Mouse (Mus musculus) E14TG2a.4 (cell line): ENCODE results near the gene Ptpn22.
A peak's percentile ranks its signal among the peaks of the same experiment; 100 is the strongest.
"Not testable (repeated sequence)": the region's sequence is repeated elsewhere in the genome, so short reads cannot be mapped to it uniquely, and the experiment has no call there.

Source experiments
- H3K27me3 ChIP-seq: 2 replicates; pipeline ENCODE4 v1.6.1; 2014; ENCODE audit warnings: low read length, control low read depth; ENCODE audit not compliant: insufficient read depth
- H3K36me3 ChIP-seq: 2 replicates; pipeline ENCODE4 v1.6.1; 2014; ENCODE audit warnings: low read length, control low read depth; ENCODE audit not compliant: insufficient read depth
- H3K4me1 ChIP-seq: replicated peaks from 2 replicates; pipeline ENCODE4 v1.6.1; 2014; ENCODE audit warnings: low read depth, low read length, control low read depth
- H3K4me3 ChIP-seq: replicated peaks from 2 replicates; pipeline ENCODE4 v1.5.1; 2014; ENCODE audit warnings: mild to moderate bottlenecking, low read length
- H3K9me3 ChIP-seq: 2 replicates; pipeline ENCODE4 v1.6.1; 2014; ENCODE audit warnings: low read length, control low read depth
- CTCF ChIP-seq: conservative IDR thresholded peaks from 2 replicates; pipeline ENCODE4 v1.5.1; 2014; ENCODE audit warnings: low read length
- NANOG ChIP-seq: IDR thresholded peaks from 2 replicates; pipeline ENCODE4 v1.6.1; 2014; ENCODE audit warnings: borderline replicate concordance, low read length, mixed read lengths
- POU5F1 ChIP-seq: IDR thresholded peaks from 2 replicates; pipeline ENCODE4 v1.6.1; 2014; ENCODE audit warnings: low read length, borderline replicate concordance

Gene Ptpn22

GRCm38 (mm10) chr3:103835272-103835950, 24.2 kb upstream of the Ptpn22 start:
- no peak for TF ChIP-seq NANOG
- TF ChIP-seq CTCF = no peak
- TF ChIP-seq POU5F1 = no peak
- H3K36me3 ChIP-seq = no peaks in the 10 kb centered on the region
- no peaks in the 10 kb centered on the region for H3K9me3 ChIP-seq
- H3K27me3 ChIP-seq = no peaks in the 10 kb centered on the region
- no peak overlapping the region for H3K4me3 ChIP-seq
- H3K4me1 ChIP-seq = peaks cover 8% of the 10 kb centered on the region

- TF ChIP-seq CTCF (no peak), POU5F1 (no peak)
- peaks cover 4% of the 10 kb centered on the region for H3K9me3 ChIP-seq
- H3K4me3 ChIP-seq = no peak overlapping the region
- no peaks in the 10 kb centered on the region for H3K27me3 ChIP-seq
- peaks cover 8% of the 10 kb centered on the region for H3K4me1 ChIP-seq
- no peaks in the 10 kb centered on the region for H3K36me3 ChIP-seq
Measured at GRCm38 (mm10) chr3:103835951-103836310, 23.7 kb upstream of the Ptpn22 start.

GRCm38 (mm10) chr3:103836453-103836852, 23.1 kb upstream of the Ptpn22 start:
- Histone ChIP-seq H3K27me3 (no peaks in the 10 kb centered on the region), H3K9me3 (peaks cover 9% of the 10 kb centered on the region), H3K4me1 (peaks cover 8% of the 10 kb centered on the region), H3K36me3 (0 out of 2 replicates have a peak, but pooled peaks cover 3% of the 10 kb centered on the region), H3K4me3 (no peak overlapping the region)
- TF ChIP-seq NANOG = no peak

GRCm38 (mm10) chr3:103839711-103840110, 19.9 kb upstream of the Ptpn22 start:
- H3K27me3 ChIP-seq = no peaks in the 10 kb centered on the region
- 0 out of 2 replicates have a peak, but pooled peaks cover 5% of the 10 kb centered on the region for H3K36me3 ChIP-seq
- peaks cover 8% of the 10 kb centered on the region for H3K4me1 ChIP-seq
- H3K9me3 ChIP-seq = peaks cover 32% of the 10 kb centered on the region
- TF ChIP-seq CTCF (no peak), NANOG (no peak), POU5F1 (no peak)
- no peak overlapping the region for H3K4me3 ChIP-seq

DNA sequence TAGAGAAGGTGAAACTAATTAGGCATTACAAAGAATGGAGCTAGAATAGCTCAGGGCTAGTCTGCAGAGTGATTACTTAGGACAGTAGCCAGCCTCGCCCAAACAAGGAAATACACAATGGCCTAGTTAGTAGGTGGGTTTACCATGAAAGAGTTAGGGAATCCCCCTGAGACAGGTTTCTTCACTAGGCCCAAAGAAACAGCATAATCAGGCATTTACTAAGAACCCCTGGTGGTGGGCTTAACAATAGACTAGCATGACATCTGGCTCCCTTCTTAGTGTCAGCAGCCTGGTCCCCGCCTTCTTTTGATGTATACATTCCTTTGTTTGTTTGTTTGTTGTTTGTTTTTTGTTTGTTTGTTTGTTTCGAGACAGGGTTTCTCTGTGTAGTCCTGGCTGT, 19.4 kb upstream of the Ptpn22 start:
- H3K36me3 ChIP-seq, H3K27me3 ChIP-seq, H3K4me1 ChIP-seq, H3K4me3 ChIP-seq: not testable (repeated sequence)
- peak; percentile 38; the same call in 1 of the 2 replicates for TF ChIP-seq NANOG
- peaks cover 33% of the 10 kb centered on the region for H3K9me3 ChIP-seq

- not testable (repeated sequence) for H3K4me3 ChIP-seq, H3K4me1 ChIP-seq, H3K27me3 ChIP-seq, H3K36me3 ChIP-seq
- H3K9me3 ChIP-seq = peaks cover 37% of the 10 kb centered on the region
Measured at GRCm38 (mm10) chr3:103840946-103841345, 18.6 kb upstream of the Ptpn22 start.

GRCm38 (mm10) chr3:103850644-103851363, 8.8 kb upstream of the Ptpn22 start:
- TF ChIP-seq NANOG = peak; percentile 75; the same call in 1 of the 2 replicates
- TF ChIP-seq POU5F1 = no peak
- Histone ChIP-seq H3K4me3 (no peak overlapping the region), H3K36me3 (no peaks in the 10 kb centered on the region), H3K27me3 (no peaks in the 10 kb centered on the region), H3K9me3 (peaks cover 7% of the 10 kb centered on the region), H3K4me1 (peaks cover 36% of the 10 kb centered on the region)

- peaks cover 43% of the 10 kb centered on the region for H3K4me1 ChIP-seq
- no peaks in the 10 kb centered on the region for H3K27me3 ChIP-seq
- peaks cover 3% of the 10 kb centered on the region for H3K9me3 ChIP-seq
- no peaks in the 10 kb centered on the region for H3K36me3 ChIP-seq
- no peak overlapping the region for H3K4me3 ChIP-seq
- no peak for TF ChIP-seq NANOG
- TF ChIP-seq POU5F1 = no peak
- TF ChIP-seq CTCF = no peak
Measured at GRCm38 (mm10) chr3:103851481-103851880, 8.1 kb upstream of the Ptpn22 start.

GRCm38 (mm10) chr3:103851882-103852281, 7.7 kb upstream of the Ptpn22 start:
- H3K4me3 ChIP-seq = no peak overlapping the region
- peaks cover 46% of the 10 kb centered on the region for H3K4me1 ChIP-seq
- no peaks in the 10 kb centered on the region for H3K27me3 ChIP-seq
- no peaks in the 10 kb centered on the region; the same call in 1 of the 2 replicates for H3K9me3 ChIP-seq
- TF ChIP-seq CTCF = no peak
- no peak for TF ChIP-seq POU5F1
- no peak for TF ChIP-seq NANOG
- H3K36me3 ChIP-seq = no peaks in the 10 kb centered on the region
